Mouse (Mus musculus) liver, embryonic 14.5 days (tissue): ENCODE results near the gene Arhgef12.

Experiments
- CTCF ChIP-seq: IDR thresholded peaks from 2 replicates; pipeline ENCODE4 v1.5.1; 2016; ENCODE audit warnings: antibody characterized with exemption, low read depth, control low read depth
- EP300 ChIP-seq: IDR thresholded peaks from 2 replicates; pipeline ENCODE4 v1.6.1; 2016; ENCODE audit warnings: antibody characterized with exemption, low read depth

DNA sequence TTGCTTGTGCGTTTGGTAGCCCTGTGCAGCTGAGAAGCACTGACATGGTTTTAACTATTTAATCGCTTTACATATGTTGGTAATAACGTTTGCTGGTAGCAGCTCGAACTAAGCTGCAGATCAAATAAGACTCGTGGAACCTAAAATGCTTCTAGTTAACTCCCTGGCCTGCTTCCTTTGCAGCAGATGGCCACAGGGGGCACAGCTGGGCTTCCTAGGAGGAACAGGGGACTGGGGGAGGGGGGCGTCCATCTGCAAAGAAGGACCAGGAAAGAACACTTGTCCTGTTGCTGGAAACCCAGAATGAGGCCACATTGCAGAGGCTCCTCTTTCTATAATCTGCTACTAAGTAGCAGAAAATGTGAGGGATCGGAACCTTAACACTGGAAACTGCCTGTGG lies 186.8 kb downstream of the Arhgef12 start:
- TF ChIP-seq EP300 (no peak), CTCF (no peak; the same call in 1 of the 2 replicates)
